Mouse (Mus musculus) embryo, embryonic 9.5 days (tissue): Measurements from ENCODE around the gene Pla2g7.

Experiments
- DNase-seq: peaks from one replicate; pipeline ENCODE4 v3.0.0-alpha.2; 2017; ENCODE audit errors: extremely low spot score

Pla2g7 gene

GRCm38 (mm10) chr17:43646925-43647324 lies 79.0 kb downstream of the Pla2g7 start:
- DNase-seq = no peak

- DNase-seq = no peak
Observed at GRCm38 (mm10) chr17:43649641-43650436, 81.9 kb downstream of the Pla2g7 start.

GRCm38 (mm10) chr17:43651314-43652046 lies 83.6 kb downstream of the Pla2g7 start:
- DNase-seq = no peak
